Mouse (Mus musculus) bone marrow, adult 2 months (tissue): Measurements from ENCODE around the gene Amdhd2. TPM values are rescaled to one million over a fixed set of nuclear protein-coding genes. Genes with fewer than 3 reads are reported as not detected.

ENCODE experiments used
- H3K27ac ChIP-seq: fragments of 200-500 bp; 2 replicates; pipeline ENCODE4 v1.5.1; 2012; ENCODE audit warnings: low read depth, mild to moderate bottlenecking, control low read depth, inconsistent platforms, low read length; ENCODE audit not compliant: control insufficient read depth, poor library complexity, insufficient read depth
- H3K4me1 ChIP-seq: fragments of 200-500 bp; 2 replicates; pipeline ENCODE4 v1.6.1; 2011; ENCODE audit warnings: low read length; ENCODE audit not compliant: control insufficient read depth, insufficient read depth
- H3K4me3 ChIP-seq: fragments of 200-500 bp; replicated peaks from 2 replicates; pipeline ENCODE3; 2011; ENCODE audit warnings: mild to moderate bottlenecking, low read depth, low read length, control low read depth; ENCODE audit not compliant: control insufficient read depth
- CTCF ChIP-seq: fragments of 200-500 bp; IDR thresholded peaks from 2 replicates; pipeline ENCODE4 v1.5.1; 2011; ENCODE audit warnings: low read length, control low read depth; ENCODE audit not compliant: control insufficient read depth, insufficient read depth
- POLR2A ChIP-seq: fragments of 200-500 bp; IDR thresholded peaks from 2 replicates; pipeline ENCODE4 v1.6.1; 2011; ENCODE audit warnings: low read depth, mild to moderate bottlenecking, control low read depth, low read length, borderline replicate concordance; ENCODE audit not compliant: control insufficient read depth
- WGBS: fragments of 180-500 bp; shearing (Covaris S2); methylation state at CpG from one replicate; pipeline ENCODE4 v1.1.7; 2018; 5-methylcytosine and 5-hydroxymethylcytosine counted together
- polyA plus RNA-seq: library from polyadenylated mRNA; stranded (reverse); fragments of >200 nt; gene quantifications from 2 replicates; pipeline ENCODE4 v1.2.4, GENCODE M21; 2011; ENCODE audit warnings: low replicate concordance; ENCODE audit not compliant: missing spikeins, insufficient read depth, insufficient read length

Gene Amdhd2
- polyA plus RNA-seq, 1 experiment: 57.8 TPM

DNA sequence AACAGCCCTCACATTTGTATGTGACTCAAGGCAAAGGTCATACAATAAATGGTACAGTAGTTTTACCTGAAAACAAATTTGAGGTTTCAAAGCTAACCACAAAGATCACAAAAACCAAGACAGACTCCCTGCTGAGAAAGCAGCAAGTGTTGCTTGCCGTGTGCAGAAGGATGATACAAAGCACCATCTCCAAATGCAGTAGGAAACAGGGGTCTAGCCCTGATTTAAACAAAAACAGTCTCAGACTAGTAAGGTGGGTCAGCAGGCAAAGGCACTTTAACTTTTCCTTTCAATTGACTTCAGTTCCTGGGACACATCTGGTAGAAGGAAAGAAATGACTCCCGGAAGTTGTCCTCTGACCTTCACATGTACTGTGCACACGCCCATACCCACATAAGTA lies 36.8 kb downstream of the Amdhd2 start:
- TF ChIP-seq POLR2A (no peak), CTCF (no peak)
- H3K4me3 ChIP-seq: no peak overlapping the region
- no peaks in the 10 kb centered on the region; the same call in 1 of the 2 replicates for H3K4me1 ChIP-seq
- no peak overlapping the region for H3K27ac ChIP-seq
- WGBS: 73% methylated on average over 3 of the region's 3 CpGs

- TF ChIP-seq POLR2A: no peak
- no peak for TF ChIP-seq CTCF
- H3K4me1 ChIP-seq: no peaks in the 10 kb centered on the region; the same call in 1 of the 2 replicates
- H3K27ac ChIP-seq: no peak overlapping the region
- no peak overlapping the region for H3K4me3 ChIP-seq
- WGBS: 57% methylated on average over 3 of the region's 3 CpGs
Measured at GRCm38 (mm10) chr17:24119446-24119845, 44.1 kb downstream of the Amdhd2 start.

GRCm38 (mm10) chr17:24113031-24113430 lies 50.5 kb downstream of the Amdhd2 start:
- Histone ChIP-seq H3K4me3 (no peak overlapping the region), H3K27ac (no peak overlapping the region), H3K4me1 (no peaks in the 10 kb centered on the region)
- WGBS: 75% methylated on average over 4 of the region's 4 CpGs
- TF ChIP-seq CTCF (no peak), POLR2A (no peak)

DNA sequence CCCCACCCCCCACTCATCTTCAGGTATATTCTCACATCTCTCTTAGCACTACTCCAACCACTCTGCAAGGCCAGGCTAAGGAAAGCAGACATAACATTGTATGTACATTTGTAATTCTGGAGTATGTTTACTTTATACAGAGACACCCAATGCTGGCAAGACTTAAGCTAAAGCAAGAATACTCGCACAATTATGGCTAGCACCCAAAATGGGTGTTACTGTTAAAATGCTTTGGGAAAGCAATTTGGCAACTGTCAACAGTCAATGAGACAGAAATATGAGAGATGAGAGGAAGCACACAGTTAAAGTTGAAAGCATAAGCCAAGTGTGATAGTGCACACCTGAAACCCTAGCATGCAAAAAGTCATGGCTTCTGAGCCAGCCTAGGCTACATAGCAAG lies 52.3 kb downstream of the Amdhd2 start:
- H3K4me1 ChIP-seq: no peaks in the 10 kb centered on the region
- TF ChIP-seq CTCF (no peak), POLR2A (no peak)
- WGBS: 92% methylated on average over 1 of the region's 1 CpGs

DNA sequence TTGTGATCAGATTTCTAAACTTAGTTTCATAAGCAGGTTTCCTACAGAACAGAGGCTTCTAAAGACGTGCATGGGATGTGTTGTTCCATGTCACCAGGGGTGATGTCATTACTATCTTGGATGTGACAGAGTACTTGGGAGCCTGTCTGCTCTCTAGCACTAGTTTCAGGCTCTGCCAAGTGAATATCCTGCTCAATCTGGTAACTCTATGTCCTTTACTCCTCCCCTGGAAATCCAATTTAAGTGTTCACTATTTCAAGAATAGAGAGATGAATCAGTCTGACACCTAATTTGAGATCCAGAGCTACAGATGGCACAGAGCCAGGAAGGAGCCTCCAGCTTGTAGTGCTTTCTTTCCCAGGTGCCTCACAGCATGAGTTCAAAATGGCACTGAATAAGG lies 54.7 kb downstream of the Amdhd2 start:
- TF ChIP-seq CTCF: no peak
- no peak for TF ChIP-seq POLR2A
- 84% methylated on average over 1 of the region's 1 CpGs for WGBS
- Histone ChIP-seq H3K4me3 (no peak overlapping the region), H3K27ac (no peak overlapping the region), H3K4me1 (no peaks in the 10 kb centered on the region)

More for the DNA sequence above, 52.3 kb downstream of the Amdhd2 start:
- no peak overlapping the region for H3K4me3 ChIP-seq
- no peak overlapping the region for H3K27ac ChIP-seq

Other genes starting within 250 kb of the Amdhd2 start
- not detected in 2 replicates for gene Dcpp3, start 246.3 kb downstream of the Amdhd2 start, polyA plus RNA-seq
- gene Sbp, start 222.1 kb downstream of the Amdhd2 start, polyA plus RNA-seq: not detected in 2 replicates
- gene Sbpl, start 208.5 kb downstream of the Amdhd2 start, polyA plus RNA-seq: not detected in 2 replicates
- gene Prss30, start 183.2 kb downstream of the Amdhd2 start, polyA plus RNA-seq: 6.8 TPM in 1 of 2 replicates, not detected in the other
- not detected in 2 replicates for gene Prss22, start 165.7 kb downstream of the Amdhd2 start, polyA plus RNA-seq
- not detected in 2 replicates for gene Prss27, start 125.6 kb downstream of the Amdhd2 start, polyA plus RNA-seq
- gene Kctd5, start 90.3 kb downstream of the Amdhd2 start, polyA plus RNA-seq: 11.4 and 13.6 TPM in 2 replicates
- gene Pdpk1, start 12.8 kb downstream of the Amdhd2 start, polyA plus RNA-seq: 15.7 and 18.7 TPM in 2 replicates
- gene Atp6v0c, start 5.9 kb upstream of the Amdhd2 start, polyA plus RNA-seq: 159 and 256 TPM in 2 replicates
- 4.2 and 10.6 TPM in 2 replicates for gene Tbc1d24, start 41.8 kb upstream of the Amdhd2 start, polyA plus RNA-seq
- 0.27 and 0.37 TPM in 2 replicates for gene Ntn3, start 45.8 kb upstream of the Amdhd2 start, polyA plus RNA-seq
- 11.7 and 15.1 TPM in 2 replicates for gene Tedc2, start 57.1 kb upstream of the Amdhd2 start, polyA plus RNA-seq
- gene Ccnf, start 87.7 kb upstream of the Amdhd2 start, polyA plus RNA-seq: 58.4 and 73.9 TPM in 2 replicates
- gene Abca17, start 187.3 kb upstream of the Amdhd2 start, polyA plus RNA-seq: not detected in 2 replicates
- 18.6 and 36.5 TPM in 2 replicates for gene Abca3, start 188.2 kb upstream of the Amdhd2 start, polyA plus RNA-seq